Mouse (Mus musculus): ENCODE measurements around the gene Syt7. TPM values are rescaled to one million over a fixed set of nuclear protein-coding genes. Genes with fewer than 3 reads are reported as not detected.

The Syt7 gene
- total and polyA plus RNA-seq, 2 experiments from 2014 or later = 19.2 to 110 TPM

- Histone ChIP-seq H3K9ac (no peak overlapping the region), H3K36me3 (ENCODE audit: insufficient read depth) (no peaks in the 10 kb centered on the region), H3K27me3 (ENCODE audit: insufficient read depth, low read length) (no peaks in the 10 kb centered on the region), H3K27ac (ENCODE audit: low read depth, low read length) (peak overlapping the region; percentile 40; the same call in 1 of the 2 replicates), H3K4me3 (ENCODE audit: low read depth, low read length) (no peak overlapping the region), H3K9me3 (ENCODE audit: low read length) (no peaks in the 10 kb centered on the region), H3K4me2 (ENCODE audit: low read depth) (no peak overlapping the region), H3K4me1 (ENCODE audit: insufficient read depth) (peaks cover 10% of the 10 kb centered on the region)
- TF ChIP-seq CTCF (IDR thresholded peaks at IDR 0.05; ENCODE audit: low read depth) = peak; percentile 54
- DNase-seq (peak; percentile 48), ATAC-seq (peak; percentile 21; the same call in 1 of the 2 replicates)
- 12% methylated on average over 8 of the region's 8 CpGs for WGBS
Observed at GRCm38 (mm10) chr19:10395174-10395573, 6.3 kb downstream of the Syt7 start.

GRCm38 (mm10) chr19:10396962-10397361 is 8.1 kb downstream of the Syt7 start:
- Histone ChIP-seq H3K36me3 (ENCODE audit: insufficient read depth) (no peaks in the 10 kb centered on the region), H3K4me1 (ENCODE audit: insufficient read depth) (peaks cover 10% of the 10 kb centered on the region), H3K4me2 (ENCODE audit: low read depth) (no peak overlapping the region), H3K4me3 (ENCODE audit: low read depth, low read length) (no peak overlapping the region), H3K9me3 (ENCODE audit: low read length) (no peaks in the 10 kb centered on the region), H3K27ac (ENCODE audit: low read depth, low read length) (peak overlapping the region; percentile 78), H3K27me3 (ENCODE audit: insufficient read depth, low read length) (no peaks in the 10 kb centered on the region), H3K9ac (no peak overlapping the region)
- DNase-seq (no peak), ATAC-seq (no peak)
- TF ChIP-seq CTCF (IDR thresholded peaks at IDR 0.05; ENCODE audit: low read depth) = no peak
- WGBS = 69% methylated on average over 2 of the region's 2 CpGs

GRCm38 (mm10) chr19:10397479-10398153 is 8.7 kb downstream of the Syt7 start:
- Histone ChIP-seq H3K4me3 (ENCODE audit: low read depth, low read length) (no peak overlapping the region), H3K4me1 (ENCODE audit: insufficient read depth) (peaks cover 10% of the 10 kb centered on the region), H3K4me2 (ENCODE audit: low read depth) (no peak overlapping the region), H3K27me3 (ENCODE audit: insufficient read depth, low read length) (no peaks in the 10 kb centered on the region), H3K36me3 (ENCODE audit: insufficient read depth) (no peaks in the 10 kb centered on the region), H3K27ac (ENCODE audit: low read depth, low read length) (peak overlapping the region; percentile 78), H3K9me3 (ENCODE audit: low read length) (no peaks in the 10 kb centered on the region), H3K9ac (0 out of 2 replicates have a peak overlapping the region, but pooled peaks have one; percentile 6)
- WGBS = 31% methylated on average over 8 of the region's 8 CpGs
- peak; percentile 62 for ATAC-seq
- TF ChIP-seq CTCF (IDR thresholded peaks at IDR 0.05; ENCODE audit: low read depth) = no peak
- DNase-seq = peak; percentile 57

GRCm38 (mm10) chr19:10398296-10398695 is 9.4 kb downstream of the Syt7 start:
- TF ChIP-seq CTCF (IDR thresholded peaks at IDR 0.05; ENCODE audit: low read depth) = no peak; the same call in 1 of the 2 replicates
- WGBS = 57% methylated on average over 6 of the region's 6 CpGs
- DNase-seq = no peak
- Histone ChIP-seq H3K9ac (no peak overlapping the region), H3K27ac (ENCODE audit: low read depth, low read length) (peak overlapping the region; percentile 78), H3K4me3 (ENCODE audit: low read depth, low read length) (no peak overlapping the region), H3K9me3 (ENCODE audit: low read length) (no peaks in the 10 kb centered on the region), H3K4me2 (ENCODE audit: low read depth) (no peak overlapping the region), H3K36me3 (ENCODE audit: insufficient read depth) (no peaks in the 10 kb centered on the region), H3K4me1 (ENCODE audit: insufficient read depth) (peaks cover 10% of the 10 kb centered on the region), H3K27me3 (ENCODE audit: insufficient read depth, low read length) (no peaks in the 10 kb centered on the region)
- ATAC-seq = peak; percentile 63

DNA sequence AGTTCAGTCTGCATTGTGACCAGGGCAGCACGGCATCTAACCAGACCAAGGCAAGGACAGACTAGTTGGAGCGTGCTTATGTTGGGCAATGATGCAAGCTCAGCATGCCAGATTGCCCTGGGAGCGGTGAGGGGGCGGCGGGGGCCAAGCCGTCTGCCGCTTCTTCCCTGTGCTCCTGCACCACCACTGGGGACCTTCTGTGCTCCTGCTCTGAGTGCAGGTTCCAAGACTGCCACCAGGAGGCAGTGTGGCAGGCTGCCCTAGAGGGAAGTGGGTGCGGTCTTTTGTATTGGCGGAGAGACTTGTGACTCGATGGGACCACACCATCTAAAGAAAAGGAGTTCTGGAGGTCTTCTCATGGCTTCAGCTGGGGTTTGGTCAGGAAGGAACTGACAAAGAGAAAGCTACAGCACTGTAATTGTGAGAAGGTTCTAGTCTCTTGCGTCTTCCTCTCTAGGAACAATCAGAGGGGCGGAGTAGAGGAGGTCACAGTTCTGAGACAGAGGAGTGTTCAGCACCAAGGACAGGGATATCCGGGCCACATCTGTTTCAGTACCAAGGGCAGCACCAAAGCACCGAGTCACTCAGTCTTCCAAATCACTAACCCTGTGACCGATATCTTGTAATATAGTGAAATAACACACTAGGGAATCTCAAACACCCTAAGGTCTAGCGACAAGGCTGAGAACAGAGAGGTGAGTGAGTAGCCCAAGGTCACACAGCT is 14.0 kb downstream of the Syt7 start:
- no peak overlapping the region for H3K27ac ChIP-seq (ENCODE audit: low read depth, low read length)
- no peak overlapping the region for H3K4me3 ChIP-seq (ENCODE audit: low read depth, low read length)
- no peaks in the 10 kb centered on the region for H3K27me3 ChIP-seq (ENCODE audit: insufficient read depth, low read length)
- 25% methylated on average over 16 of the region's 16 CpGs for WGBS
- H3K4me1 ChIP-seq (ENCODE audit: insufficient read depth) = peaks cover 14% of the 10 kb centered on the region
- H3K9me3 ChIP-seq (ENCODE audit: low read length) = no peaks in the 10 kb centered on the region
- DNase-seq (no peak), ATAC-seq (no peak)
- no peak overlapping the region for H3K4me2 ChIP-seq (ENCODE audit: low read depth)
- no peaks in the 10 kb centered on the region for H3K36me3 ChIP-seq (ENCODE audit: insufficient read depth)
- no peak overlapping the region for H3K9ac ChIP-seq
- peak; percentile 65 for TF ChIP-seq CTCF (IDR thresholded peaks at IDR 0.05; ENCODE audit: low read depth)

GRCm38 (mm10) chr19:10403593-10404380 is 14.9 kb downstream of the Syt7 start:
- H3K9me3 ChIP-seq (ENCODE audit: low read length) = no peaks in the 10 kb centered on the region
- H3K27ac ChIP-seq (ENCODE audit: low read depth, low read length) = no peak overlapping the region
- DNase-seq (no peak), ATAC-seq (peak; percentile 14; the same call in 1 of the 2 replicates)
- H3K4me3 ChIP-seq (ENCODE audit: low read depth, low read length) = no peak overlapping the region
- no peak overlapping the region for H3K4me2 ChIP-seq (ENCODE audit: low read depth)
- no peak for TF ChIP-seq CTCF (IDR thresholded peaks at IDR 0.05; ENCODE audit: low read depth)
- H3K27me3 ChIP-seq (ENCODE audit: insufficient read depth, low read length) = no peaks in the 10 kb centered on the region
- H3K4me1 ChIP-seq (ENCODE audit: insufficient read depth) = peaks cover 10% of the 10 kb centered on the region; the same call in 1 of the 2 replicates
- no peaks in the 10 kb centered on the region for H3K36me3 ChIP-seq (ENCODE audit: insufficient read depth)
- WGBS = 67% methylated on average over 10 of the region's 10 CpGs
- H3K9ac ChIP-seq = no peak overlapping the region
